Mouse (Mus musculus) liver, adult 2 months (tissue): ENCODE measurements around the gene Auts2.

Experiments
- CTCF ChIP-seq: fragments of 200-500 bp; IDR thresholded peaks from 2 replicates; pipeline ENCODE4 v1.5.1; 2011; ENCODE audit warnings: low read depth, low read length, control low read depth
- POLR2A ChIP-seq: fragments of 200-500 bp; IDR thresholded peaks from 2 replicates; pipeline ENCODE4 v1.6.1; 2011; ENCODE audit warnings: low read length, control low read depth; ENCODE audit not compliant: insufficient read depth; ENCODE audit errors: extremely low read depth

DNA sequence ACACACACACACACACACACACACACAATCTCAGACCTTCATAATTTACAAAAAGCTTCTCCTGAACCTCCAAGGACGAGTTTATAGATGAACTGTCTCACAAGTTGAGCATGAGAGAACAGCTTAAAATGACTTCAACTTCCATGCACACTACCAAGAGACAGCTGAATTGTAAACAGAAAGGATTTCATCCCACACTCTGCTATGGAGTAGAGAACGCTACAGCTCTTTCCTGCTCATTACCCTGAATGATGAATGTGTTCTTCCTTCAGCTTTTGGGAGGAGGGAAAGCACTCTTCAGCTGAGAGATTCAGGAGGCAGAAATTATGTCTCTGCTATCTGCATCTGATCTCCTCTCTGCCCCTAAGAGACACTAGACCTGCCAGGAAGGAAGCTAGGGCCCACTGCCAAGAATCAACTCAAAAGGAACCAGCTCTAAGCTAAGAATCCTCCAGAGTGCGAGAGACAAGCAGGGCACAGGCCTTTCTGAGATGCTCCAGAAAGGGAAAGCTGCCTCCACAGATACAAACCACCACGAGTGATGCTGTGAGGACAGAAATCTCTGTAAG is 342.0 kb downstream of the Auts2 start:
- no peak for TF ChIP-seq POLR2A
- no peak for TF ChIP-seq CTCF
